Mouse (Mus musculus): ENCODE results near the gene Ccdc110.

Gene Ccdc110

DNA sequence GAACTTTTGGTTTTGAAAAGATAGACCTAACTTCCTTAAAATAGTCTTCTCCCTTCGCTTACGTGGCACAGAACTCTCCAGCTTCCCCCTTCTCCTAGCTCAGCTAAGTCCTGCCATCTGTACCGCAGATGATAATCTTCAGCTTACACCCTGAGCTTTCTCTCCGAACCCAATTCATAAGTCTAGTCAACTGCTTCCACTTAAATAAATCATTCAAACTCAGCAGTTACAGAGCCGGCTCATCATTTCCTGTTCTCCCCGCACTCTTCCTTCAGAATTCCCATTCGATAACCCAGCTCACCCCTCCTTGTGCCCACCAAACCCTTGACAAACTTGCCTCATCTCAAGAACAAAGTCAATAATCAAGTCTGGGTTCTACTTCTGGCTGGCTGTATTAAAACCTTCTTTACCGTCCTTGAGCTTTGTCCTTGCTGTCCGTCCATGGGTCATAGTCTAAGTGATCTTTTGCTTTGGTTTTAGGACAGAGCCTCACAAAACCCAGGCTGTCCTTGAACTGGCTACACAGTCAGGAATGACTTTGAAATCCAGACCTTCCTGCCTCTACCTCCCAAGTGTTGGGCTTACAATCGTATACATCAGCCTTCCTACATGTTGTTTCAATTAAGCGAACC lies 41.5 kb downstream of the Ccdc110 start:
- no peak for DNase-seq (ENCODE audit: low spot score)

DNA sequence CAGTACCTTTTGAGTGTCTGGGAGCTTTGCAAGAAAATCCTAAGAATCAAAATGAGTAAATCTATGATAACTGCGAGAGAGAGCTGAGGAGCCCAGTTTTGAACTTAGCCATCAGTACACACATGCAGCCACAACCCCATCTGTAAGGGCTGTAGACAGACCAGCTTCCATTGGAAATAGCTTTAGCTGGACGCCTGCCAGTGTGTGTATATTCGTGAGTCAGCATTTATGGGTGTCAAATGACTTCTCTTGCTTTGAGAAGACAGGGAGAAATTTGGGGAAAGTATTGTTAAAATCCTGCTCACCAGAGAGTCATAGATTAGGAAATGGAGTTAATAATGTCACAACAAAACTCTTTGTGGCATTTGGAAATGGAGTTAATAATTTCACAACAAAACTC lies 52.2 kb downstream of the Ccdc110 start:
- DNase-seq (ENCODE audit: low spot score), result no peak

DNA sequence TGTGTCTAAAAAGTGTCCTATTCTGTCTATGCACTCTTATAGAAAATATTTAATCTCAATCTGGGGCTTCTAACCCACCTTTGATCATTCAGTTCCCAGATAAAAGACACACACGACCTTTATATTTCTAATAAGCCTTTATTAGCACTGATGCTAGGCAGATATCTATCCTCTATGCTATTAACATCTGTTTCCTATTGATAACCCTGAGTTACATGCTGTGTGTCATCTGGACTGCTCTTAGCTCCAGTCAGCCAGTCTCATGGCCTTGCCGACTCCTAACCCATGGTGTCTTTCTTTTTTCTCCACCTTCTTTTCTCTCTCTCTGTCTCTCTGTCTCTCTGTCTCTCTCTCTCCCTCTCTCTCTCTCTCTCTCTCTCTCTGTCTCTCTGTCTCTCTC lies 53.8 kb downstream of the Ccdc110 start:
- DNase-seq (ENCODE audit: low spot score), result no peak

- no peak for DNase-seq (ENCODE audit: low spot score)
These were observed 56.4 kb downstream of the Ccdc110 start for GRCm38 (mm10) chr8:45990631-45991310.
